Mouse (Mus musculus): ENCODE data around the gene Tcte2.

Tcte2 gene

DNA sequence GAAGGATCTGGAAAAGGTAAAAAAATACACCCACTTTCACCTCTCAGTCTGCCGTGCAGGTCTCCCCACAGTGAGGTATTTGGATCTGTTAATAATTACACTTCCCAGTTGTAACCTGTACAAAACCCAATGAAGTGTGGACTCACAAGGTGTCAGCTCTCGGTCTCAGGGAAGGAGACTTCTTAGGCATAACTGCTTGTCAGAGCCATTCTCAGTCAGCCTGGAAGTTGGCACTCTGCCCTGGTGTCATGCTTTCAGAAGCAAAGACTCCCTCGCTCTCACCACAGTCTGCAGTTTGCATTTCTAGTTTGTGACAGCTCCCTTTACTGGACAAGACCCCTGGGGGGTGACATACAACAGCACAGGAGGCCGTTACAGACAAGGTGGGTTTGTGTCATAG lies 16.8 kb downstream of the Tcte2 start:
- DNase-seq = no peak

DNA sequence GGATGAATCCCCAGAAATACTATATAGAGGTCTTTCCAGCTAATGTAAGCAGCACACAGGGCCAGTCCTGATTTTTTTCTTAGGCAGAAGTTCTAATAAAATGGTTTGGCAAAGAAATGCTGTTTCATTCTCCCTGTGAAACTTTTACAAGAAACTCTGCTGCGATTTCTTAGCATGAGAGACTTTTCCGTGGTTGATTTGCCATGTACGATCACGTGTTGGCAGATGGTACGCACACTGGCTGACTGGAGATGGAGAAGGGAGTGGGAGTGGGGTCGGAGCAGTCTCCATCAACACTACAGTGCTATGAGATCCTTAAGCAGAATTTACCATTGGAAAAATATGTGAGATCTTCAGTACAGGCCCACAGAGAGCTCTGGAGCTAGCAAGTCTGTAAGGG lies 17.4 kb downstream of the Tcte2 start:
- no peak for DNase-seq

DNA sequence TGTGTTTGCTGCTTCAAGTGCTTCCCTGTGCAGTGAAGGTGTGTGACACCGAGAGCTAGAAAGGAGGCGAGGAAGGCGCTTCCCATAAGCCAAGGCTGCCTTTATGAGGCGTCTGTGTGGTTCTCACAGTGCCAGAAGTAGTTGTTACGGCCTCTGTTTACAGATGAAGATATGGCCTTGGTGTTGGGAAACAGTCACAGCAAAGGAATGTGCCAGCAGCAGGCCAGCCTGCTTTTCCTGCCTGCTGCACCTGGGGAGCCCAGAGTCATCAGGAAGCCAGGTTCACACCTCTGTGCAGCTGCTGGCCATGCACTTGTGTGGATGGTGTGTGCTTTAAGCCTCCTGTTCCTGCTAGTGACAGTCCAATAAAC lies 17.9 kb downstream of the Tcte2 start:
- DNase-seq = no peak

DNA sequence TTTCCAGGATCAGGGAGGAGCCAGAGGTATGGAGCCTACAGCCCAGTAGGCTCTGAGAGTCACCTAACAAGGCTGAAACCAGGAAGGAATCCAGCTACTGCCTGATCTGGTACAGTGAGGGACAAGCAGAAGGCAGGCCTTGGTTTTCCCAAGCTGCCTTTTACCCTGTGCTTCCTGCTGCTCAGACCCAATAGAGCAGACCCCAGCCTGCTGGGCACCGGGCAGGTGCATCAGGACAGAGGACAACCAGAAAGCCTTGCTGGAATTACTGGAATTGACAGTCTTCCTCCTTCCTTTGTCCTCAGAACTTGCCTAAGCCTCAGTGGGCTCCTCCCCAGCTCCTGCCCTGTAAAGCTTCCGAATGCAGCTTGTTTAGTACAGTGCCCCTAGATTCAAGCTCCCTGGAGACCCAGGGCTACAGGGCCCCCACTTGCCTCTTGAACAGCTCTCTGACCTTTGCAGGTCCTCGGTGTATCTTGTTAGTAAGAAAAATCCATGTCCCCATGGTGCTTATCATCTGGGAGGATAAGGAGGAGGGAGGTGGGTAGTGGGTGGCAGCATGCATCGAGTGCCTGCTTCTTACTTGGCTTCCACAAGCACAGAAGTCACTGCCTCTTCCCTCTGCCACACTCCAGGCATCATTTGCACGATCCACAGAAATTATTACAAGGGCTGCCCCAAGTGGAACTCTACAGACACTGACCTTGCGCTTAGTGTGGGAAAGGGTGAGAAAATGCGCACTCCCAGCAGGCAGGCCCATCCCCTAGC lies 18.5 kb downstream of the Tcte2 start:
- DNase-seq = no peak

DNA sequence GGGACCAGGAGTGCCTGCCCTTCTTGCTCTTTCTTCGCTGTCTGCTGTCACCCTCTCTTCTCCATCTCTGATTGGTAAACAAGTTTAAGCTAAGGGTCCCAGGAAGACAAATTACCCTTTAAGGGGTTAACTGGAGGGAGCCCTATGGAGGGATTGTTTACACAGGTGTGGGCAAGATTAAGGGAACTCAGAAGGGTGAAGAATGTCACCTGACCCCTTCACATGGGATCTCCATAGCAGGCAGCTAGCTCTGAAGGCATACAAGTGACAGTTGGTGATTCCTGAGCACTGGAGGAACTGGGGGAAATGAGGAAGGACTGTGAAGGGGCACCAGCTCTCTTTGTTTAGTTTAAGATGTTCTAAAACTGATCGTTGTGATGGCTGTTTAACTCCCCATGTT lies 19.3 kb downstream of the Tcte2 start:
- no peak for DNase-seq

DNA sequence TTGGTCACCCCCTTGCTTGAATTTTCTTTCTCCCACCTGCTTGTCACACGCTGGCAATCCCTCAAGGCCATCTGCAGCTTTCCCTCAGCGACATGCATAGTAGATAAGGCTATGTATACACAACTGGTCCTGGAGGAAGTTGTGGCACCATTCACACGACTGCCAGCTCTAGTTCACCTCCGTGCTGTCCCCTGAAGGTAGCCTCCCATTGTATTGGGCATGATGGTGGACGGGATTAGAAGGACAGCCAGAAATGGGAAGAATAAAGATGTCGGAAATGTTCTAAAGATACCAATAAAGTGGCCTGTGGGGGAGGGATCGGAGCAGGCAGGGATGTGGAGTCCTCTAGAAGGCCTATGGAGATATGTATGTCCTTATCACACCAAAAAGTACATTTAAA lies 20.0 kb downstream of the Tcte2 start:
- no peak for DNase-seq

DNA sequence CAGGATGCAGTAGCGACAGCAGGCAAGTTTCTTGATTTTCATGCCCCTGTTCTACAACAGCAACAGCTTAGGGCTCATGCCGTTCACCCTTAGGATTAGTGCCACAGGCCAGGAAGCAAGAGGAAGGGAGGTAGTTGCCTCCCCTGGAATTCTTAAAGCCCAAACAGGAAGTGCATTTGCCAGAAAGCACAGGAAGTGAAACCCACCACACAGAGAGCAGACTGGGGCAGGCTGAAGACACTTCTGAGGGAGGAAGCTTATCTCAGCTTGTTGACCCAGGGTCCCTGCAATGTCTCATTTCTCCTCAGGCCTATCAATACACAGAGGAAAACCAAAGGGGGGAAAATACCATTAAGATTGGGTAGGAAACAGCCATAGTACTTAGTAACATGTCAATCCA lies 20.8 kb downstream of the Tcte2 start:
- no peak for DNase-seq

DNA sequence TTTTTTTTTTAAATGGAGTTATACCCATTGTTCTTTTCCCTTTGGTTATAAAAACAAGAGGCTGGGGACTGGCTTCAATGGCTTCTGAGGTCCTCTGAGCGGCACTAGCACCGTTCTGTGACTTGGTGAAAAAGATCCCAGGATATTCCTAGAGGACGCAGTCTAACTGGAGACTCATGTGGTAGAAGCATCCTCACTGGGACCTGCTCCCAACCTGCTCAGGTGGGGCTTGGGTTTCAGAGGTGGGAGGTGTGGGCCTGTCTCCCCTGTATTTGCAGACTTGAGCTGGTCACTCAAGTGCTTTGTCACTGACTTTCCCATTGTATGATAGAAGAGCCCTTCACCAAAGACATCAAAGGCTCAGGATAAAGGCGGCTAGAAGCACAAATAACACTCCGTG lies 21.6 kb downstream of the Tcte2 start:
- no peak for DNase-seq

DNA sequence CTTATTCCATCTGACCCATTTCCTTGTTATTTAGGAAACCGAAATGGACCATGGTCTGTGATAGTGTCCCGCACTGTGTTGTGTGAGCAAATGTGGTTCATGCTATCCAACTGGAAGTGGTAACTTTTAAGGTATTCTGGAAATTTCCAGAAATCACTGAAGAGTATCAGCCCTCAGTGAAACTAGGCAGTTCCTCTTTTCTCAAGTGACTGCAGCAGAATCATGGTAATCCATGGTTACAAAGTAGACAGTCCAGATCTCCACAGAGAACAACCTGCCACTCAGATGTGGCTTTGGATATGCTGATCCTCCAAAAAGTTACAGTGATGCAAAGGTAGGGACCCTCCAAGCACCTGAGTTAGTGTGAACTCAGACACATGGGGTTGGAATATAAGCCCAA lies 22.7 kb downstream of the Tcte2 start:
- DNase-seq = no peak

DNA sequence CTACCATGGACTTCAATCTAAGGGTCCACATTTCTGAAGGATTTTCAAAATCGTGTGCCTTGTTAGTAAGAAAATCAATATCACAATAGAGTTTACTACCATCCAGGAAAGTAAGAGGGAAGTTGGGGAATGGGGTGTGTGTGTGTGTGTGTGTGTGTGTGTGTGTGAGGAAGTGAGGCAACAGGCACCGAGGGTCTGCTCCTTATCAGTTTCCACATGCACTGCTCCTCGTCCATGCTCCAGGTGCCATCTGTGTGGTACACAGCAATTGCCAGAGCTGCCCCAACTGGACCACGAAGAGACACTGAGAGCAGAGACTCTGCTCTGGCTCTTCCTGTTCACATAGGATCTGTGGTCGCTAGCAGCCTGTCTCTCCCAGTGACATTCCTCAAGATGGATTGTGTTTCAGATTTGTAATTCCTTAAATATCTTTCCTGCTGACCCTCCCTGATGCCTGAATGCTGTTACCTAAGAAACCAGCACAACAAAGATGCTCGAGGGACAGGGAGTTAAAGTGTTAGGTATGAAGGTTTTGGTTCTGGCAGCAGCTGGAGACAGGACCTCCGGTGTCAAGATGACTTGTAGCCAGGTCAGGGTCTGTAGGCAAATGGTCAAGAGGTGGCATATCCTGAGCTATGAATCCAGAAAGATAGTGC lies 23.4 kb downstream of the Tcte2 start:
- no peak for DNase-seq

DNA sequence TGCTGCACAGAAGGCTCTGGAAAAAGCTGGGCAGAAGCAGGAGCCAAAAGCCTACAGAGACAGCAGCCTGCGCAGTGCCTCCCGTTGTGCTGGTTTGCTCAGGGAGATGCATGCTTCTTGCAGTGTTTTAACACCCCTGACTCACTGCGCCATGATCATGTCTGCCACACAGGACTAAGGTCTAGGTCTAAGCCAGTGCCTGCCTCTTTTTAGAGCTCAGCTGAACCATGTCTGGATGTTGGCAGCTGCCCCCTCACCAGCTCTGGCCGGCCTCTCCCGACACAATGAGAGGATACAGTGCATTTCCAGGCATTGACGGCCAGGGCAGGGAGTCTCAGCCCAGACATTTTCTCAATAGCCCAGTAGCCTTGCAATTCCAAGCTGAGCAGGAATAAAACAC lies 24.3 kb downstream of the Tcte2 start:
- no peak for DNase-seq

DNA sequence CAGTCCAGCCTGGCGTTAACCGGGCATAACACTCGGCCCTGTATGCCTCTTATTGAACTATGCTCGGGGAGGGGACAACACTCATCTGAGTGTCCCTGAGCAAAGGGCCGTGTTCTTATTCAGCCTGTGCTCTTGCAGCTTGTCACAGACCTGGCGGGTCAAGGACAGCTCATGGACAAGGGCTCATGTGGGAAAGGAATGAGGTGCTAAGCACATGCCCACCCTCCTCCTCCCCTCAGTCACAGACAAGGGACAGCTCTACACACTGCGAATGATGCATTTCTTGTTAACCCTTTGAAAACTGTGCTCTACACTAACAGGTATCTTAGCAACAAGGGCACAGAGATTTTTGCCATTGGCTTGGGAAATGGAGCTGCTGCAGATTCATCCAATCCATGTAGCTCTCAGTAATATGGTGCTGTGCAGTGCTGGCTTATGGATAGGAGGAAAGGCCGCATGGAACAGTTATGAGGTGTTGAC lies 25.8 kb downstream of the Tcte2 start:
- DNase-seq = no peak

DNA sequence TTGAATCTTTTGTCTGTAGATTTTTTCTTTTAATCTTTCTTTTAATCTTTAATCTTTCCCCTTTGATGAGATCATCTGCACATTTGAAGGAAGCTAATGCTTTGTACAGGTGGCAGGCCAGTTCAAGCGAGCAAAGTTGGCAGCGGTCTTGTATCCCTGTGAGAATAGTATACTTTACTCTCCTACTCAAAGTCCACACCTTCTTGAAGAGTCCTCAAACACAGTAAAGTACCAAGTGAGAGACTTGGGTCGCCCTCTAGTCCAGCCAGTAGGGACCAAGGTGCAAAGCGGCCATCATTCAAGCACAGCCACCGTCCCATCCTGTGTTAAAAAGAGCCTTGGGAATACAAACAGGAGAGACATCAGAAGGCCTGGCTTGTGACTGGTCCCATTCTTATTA lies 26.6 kb downstream of the Tcte2 start:
- no peak for DNase-seq

DNA sequence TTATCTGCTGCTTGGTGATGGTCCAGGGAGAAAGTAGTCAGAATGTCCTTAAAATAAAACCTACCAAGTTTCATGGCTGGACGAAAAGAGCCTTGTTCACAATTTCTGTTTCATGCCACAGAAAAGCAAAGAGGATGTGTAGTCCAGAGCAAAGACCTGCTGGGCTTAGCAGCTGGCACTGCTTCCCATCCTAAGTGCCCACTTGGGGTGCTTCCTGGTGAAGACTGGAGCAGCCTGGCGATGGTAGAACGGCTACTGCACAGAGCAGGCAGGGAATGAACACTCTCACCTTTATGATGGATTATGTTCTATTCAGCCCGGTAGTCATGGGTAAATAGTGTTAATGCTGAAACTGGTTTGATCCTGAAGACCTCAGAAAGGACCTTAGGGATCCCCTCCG lies 27.7 kb downstream of the Tcte2 start:
- DNase-seq = no peak

DNA sequence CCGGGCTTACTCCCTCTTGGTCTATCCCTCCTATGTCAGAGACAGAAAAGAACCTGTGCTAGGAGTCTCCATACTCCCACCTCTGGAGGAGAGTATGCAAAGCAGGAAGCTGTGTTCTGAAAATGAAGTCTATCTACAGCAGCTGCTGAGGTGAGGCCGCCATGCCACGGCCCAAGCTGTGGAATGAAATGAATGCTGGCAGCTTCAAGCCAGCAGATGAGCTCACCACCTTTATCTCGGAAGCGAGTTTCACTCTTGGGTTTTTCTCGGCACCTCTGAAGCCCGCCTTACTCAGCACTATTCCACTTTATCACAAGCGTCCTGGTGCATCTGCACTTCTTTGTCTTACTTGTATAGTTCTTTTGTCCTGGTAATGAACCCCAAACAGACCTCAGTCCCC lies 28.9 kb downstream of the Tcte2 start:
- no peak for DNase-seq

DNA sequence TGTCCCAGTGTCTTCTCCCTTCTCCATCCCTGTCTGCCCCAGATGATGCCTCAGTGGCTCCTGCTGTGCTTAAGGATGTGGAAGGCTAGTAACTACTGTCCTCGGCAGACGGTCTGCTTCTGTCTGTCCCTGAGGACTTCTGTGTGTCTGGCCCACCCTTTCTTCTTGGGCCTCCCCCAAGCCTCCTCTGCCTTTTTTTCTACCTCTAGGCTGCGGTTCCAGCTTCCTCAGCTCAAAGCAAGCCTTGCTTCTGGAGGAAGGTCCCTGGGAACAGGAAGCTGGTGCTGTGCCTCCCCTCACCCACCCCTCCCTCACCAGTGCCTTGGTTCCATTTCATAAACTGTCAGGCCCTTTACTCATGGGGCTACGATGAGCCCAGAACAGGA lies 29.9 kb downstream of the Tcte2 start:
- DNase-seq = no peak

DNA sequence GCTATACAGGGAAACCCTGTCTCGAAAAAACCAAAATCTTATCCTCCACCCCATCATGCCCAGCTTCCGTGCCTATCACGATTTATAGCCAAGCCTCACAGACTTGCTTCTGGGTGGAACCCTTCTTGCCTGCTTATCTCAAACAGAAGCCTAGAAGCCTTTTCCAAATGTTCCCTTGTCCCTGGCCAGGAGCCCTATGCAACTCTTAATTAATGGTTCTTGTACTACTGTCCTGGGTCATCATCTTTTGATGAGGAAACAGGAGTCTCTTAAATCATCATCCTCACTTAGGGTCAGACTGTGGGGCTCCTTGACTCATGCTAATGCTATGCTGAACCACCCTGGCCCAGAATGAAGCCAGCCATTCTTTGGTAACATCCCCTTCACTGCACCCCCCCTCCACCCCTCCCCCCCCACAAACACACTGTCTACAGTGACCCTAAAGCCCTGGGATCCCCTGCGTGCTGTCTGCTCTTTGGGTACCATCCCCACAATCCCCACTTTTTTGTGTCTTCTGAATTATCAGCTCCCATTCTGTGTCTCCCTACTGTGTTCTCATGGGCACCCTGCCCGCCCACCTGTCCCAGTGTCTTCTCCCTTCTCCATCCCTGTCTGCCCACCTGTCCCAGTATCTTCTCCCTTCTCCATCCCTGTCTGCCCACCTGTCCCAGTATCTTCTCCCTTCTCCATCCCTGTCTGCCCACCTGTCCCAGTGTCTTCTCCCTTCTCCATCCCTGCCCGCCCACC lies 30.5 kb downstream of the Tcte2 start:
- no peak for DNase-seq

DNA sequence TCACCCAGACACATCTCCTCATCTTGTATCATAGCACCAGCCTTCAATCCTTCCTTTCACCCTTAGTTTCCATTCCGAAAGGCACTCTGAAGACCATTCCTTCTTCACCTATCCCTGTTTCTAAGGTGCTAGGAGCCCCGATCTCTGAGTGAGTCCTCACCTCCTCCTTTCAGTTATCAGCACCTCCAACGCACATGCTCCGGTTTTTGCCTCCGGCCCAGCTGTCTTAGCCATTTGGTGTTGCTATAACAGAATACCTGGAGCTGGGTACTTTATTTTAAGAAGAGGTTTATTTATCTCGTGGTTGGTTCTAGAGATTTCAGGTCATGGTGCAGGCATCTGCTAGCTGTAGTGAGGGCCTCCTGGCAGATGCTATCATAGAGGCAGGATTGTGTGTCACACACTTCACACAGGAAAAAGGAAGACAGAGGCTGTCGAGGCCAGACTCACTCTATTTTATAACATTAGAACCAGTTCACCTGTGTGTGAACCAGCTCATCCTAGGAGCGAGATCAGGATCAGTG lies 34.7 kb downstream of the Tcte2 start:
- no peak for DNase-seq

DNA sequence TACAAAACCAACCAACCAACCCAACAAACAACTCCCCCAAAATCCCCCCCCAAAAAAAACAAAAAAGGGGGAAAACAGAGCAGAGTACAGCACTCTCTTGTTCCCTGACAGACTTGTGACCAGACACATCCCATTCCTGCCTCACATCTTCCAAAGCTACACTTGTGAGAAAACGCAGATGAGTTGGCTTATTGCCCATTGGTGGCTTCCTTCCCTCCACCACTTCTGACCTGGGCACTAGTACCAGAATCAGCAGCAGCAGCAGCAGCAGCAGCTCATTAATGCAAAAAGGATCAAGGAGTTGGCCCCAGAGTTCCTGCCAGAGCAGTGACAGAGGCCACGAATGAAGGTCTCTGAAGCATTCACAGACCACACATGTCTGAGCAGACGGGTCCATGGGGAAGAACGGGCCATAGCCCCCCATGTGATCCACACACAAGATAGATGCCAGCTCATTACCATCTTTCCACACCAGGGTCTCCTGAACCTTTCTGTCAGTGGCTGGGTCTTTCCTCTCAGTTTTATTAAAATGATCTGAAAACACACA lies 36.5 kb downstream of the Tcte2 start:
- no peak for DNase-seq

DNA sequence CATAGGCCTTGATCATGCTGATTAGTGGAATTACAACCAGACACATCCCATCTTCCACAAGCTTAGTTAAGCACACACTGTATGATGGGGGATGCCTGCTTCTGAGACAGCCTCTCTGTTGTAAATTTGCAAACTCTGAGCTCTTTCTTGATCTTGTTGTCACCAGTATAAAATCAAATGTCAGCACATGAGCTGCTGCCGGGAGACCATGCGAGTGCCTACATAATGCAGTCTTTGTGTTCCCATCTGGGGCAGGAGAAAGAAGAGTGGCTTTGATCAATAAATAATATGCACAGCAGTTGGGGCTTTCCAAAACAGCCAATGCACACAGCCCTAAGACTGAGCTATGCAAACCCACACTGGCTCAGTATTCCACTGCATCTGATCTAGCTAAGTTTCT lies 39.2 kb downstream of the Tcte2 start:
- DNase-seq = peak; percentile 48

DNA sequence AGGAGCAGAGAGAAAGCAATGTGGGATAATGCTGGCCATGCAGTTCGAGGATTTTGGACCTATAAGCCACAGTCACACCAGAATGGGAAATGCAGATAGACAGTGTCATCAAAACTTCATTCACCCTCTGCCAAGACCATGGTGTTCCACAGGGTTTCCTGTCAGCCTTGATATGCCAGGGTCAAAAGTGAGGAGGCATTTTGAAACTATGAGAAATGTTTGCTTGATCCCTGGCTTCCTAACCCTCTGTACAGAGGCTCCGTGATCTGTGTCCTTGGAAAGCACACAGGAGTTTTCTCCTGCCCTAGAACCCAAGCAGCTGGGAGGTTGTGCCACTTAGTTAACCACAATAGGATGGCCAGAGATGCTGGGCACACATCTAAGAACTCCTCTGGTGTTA lies 40.3 kb downstream of the Tcte2 start:
- DNase-seq = no peak

DNA sequence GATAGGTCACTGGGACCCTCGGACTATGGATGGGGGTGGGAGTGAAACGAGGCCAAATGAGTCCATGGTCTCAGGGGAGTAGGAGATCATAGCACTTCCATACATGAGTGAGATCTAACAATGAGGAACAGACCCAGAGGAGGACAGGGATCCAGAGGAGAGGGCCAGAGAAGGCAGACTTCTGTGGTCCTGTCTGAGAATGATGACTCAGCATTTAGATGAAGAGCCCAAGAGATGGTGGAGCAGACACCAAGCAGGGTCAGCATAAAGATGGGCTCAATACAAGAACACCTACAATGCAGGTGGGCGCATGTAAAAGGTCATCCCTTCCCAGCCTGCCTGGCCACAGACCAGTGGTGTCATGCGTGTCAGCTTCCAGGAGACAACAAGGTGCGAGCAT lies 41.4 kb downstream of the Tcte2 start:
- no peak for DNase-seq

DNA sequence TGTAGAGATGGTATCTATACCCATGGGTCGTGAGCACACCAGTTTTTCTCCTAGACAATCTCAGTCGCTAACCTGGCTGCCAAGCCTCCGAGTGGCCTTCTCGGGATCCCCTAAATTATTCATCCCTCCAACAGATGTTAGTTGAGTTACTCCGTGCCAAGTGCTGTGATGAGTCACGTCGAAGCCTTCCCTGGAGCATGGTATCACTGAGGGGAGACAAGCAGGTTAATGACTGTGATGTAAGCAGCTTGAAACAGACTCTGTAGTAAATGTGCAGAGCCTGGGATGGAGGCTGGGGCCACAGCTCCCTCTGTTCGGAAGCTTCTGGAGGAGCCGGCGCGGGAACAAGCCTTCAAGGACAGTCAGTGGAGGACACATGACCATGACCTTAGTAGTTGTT lies 44.2 kb downstream of the Tcte2 start:
- DNase-seq = no peak

DNA sequence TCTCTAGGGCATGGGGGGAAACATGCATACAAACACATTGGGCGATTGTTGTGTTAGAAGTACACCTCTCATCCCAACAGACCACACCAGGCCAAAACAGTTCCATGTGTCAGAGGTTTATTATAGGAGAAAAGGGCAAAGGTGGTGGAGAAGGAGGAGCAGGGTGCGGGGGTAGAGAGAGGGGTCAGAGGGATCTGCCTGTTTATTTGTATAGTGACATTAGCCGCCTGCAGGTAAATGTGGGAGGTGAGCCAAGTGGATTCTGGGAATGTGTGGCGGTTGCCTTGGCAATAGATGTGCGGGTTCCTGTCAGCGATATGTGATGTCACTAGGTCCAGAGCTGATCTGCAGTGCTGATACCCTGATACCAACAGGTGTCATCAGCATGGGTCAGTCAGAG lies 45.3 kb downstream of the Tcte2 start:
- DNase-seq = no peak
